Mouse (Mus musculus): ENCODE data around the gene Apoe. TPM values are rescaled to one million over a fixed set of nuclear protein-coding genes. Genes with fewer than 3 reads are reported as not detected.
A peak's percentile ranks its signal among the peaks of the same experiment; 100 is the strongest.

Gene Apoe
- total RNA-seq, 2 experiments from 2014 or later, result 2,690 to 2,764 TPM

GRCm38 (mm10) chr7:19668947-19669721 is 29.9 kb downstream of the Apoe start:
- peak; percentile 85 to 98 for DNase-seq (ENCODE audit: low spot score in 2 of 2)

- no peak for DNase-seq (ENCODE audit: low spot score in 2 of 2)
These were observed 31.6 kb downstream of the Apoe start for GRCm38 (mm10) chr7:19667434-19667833.

- no peak for DNase-seq (ENCODE audit: low spot score in 2 of 2)
These were observed 32.2 kb downstream of the Apoe start for GRCm38 (mm10) chr7:19666750-19667149.

GRCm38 (mm10) chr7:19664955-19665841 is 33.8 kb downstream of the Apoe start, which contains the start of gene Clptm1:
Clptm1 (minus strand) TSS chr7:19665033.
- DNase-seq (ENCODE audit: low spot score in 2 of 2), result peak; percentile 96 to 99

GRCm38 (mm10) chr7:19664455-19664954 is 34.5 kb downstream of the Apoe start:
- peak in 1 of 2 experiments; percentile 18 for DNase-seq (ENCODE audit: low spot score in 2 of 2)

- DNase-seq (ENCODE audit: low spot score in 2 of 2), result no peak
These were observed 35.0 kb downstream of the Apoe start for GRCm38 (mm10) chr7:19663940-19664339.

- no peak for DNase-seq (ENCODE audit: low spot score in 2 of 2)
These were observed 46.4 kb downstream of the Apoe start for GRCm38 (mm10) chr7:19652614-19653013.

GRCm38 (mm10) chr7:19651063-19651786 is 47.8 kb downstream of the Apoe start:
- DNase-seq (ENCODE audit: low spot score in 2 of 2), result no peak

Other genes with a start within 250 kb of the Apoe start
- gene Mark4, start 240.4 kb downstream of the Apoe start, total RNA-seq (2021), result 10 to 100 TPM; 88.3 to 92.0 TPM
- gene Exoc3l2, start 235.9 kb downstream of the Apoe start, total RNA-seq (2021), result under 1 TPM; 0.38 to 0.59 TPM
- 1 to 10 TPM; 6.1 to 6.3 TPM for gene Bloc1s3, start 190.8 kb downstream of the Apoe start, total RNA-seq (2021)
- 10 to 100 TPM; 20.7 to 21.5 TPM for gene Trappc6a, start 190.8 kb downstream of the Apoe start, total RNA-seq (2021)
- gene Nkpd1, start 181.3 kb downstream of the Apoe start, total RNA-seq (2021), result under 1 TPM; 0.56 to 0.57 TPM
- gene Ppp1r37, start 136.1 kb downstream of the Apoe start, total RNA-seq (2021), result 100 to 1,000 TPM; 122 to 129 TPM
- gene Zfp296, start 121.9 kb downstream of the Apoe start, total RNA-seq (2021), result under 1 TPM; 0.74 to 0.89 TPM
- 10 to 100 TPM; 44.4 to 45.6 TPM for gene Gemin7, start 121.6 kb downstream of the Apoe start, total RNA-seq (2021)
- gene Clasrp, start 94.7 kb downstream of the Apoe start, total RNA-seq (2021), result 10 to 100 TPM; 79.5 to 81.8 TPM
- 1 to 10 TPM; 9.1 to 9.7 TPM for gene Relb, start 69.8 kb downstream of the Apoe start, total RNA-seq (2021)
- gene Clptm1, start 34.2 kb downstream of the Apoe start, total RNA-seq (2021), result 100 to 1,000 TPM; 133 to 143 TPM
- gene Apoc2, start 21.2 kb downstream of the Apoe start, total RNA-seq (2021), result not detected
- gene Gm44805, start 17.8 kb downstream of the Apoe start, total RNA-seq (2021), result not detected
- gene Apoc4, start 17.7 kb downstream of the Apoe start, total RNA-seq (2021), result not detected
- gene Apoc1, start 6.5 kb downstream of the Apoe start, total RNA-seq (2021), result 1 to 10 TPM; 5.8 to 8.7 TPM
- gene Tomm40, start 16.2 kb upstream of the Apoe start, total RNA-seq (2021), result 100 to 1,000 TPM; 110 to 114 TPM
- gene Nectin2, start 51.3 kb upstream of the Apoe start, total RNA-seq (2021), result 1 to 10 TPM; 5.0 to 5.1 TPM
- 10 to 100 TPM; 12.4 to 12.9 TPM for gene Bcam, start 71.8 kb upstream of the Apoe start, total RNA-seq (2021)
- gene Cblc, start 97.6 kb upstream of the Apoe start, total RNA-seq (2021), result not detected
- 1 to 10 TPM in 1 of 2 experiments, under 1 TPM in 1; 0.27 to 1.1 TPM for gene Bcl3, start 123.6 kb upstream of the Apoe start, total RNA-seq (2021)
- gene Gm19345, start 152.8 kb upstream of the Apoe start, total RNA-seq (2021), result 1 to 10 TPM; 1.2 to 2.3 TPM
- gene Ceacam16, start 162.1 kb upstream of the Apoe start, total RNA-seq (2021), result not detected
- not detected for gene Ceacam19, start 188.8 kb upstream of the Apoe start, total RNA-seq (2021)
- gene Pvr, start 222.0 kb upstream of the Apoe start, total RNA-seq (2021), result 10 to 100 TPM; 12.4 to 12.8 TPM